Mouse (Mus musculus) stomach, embryonic 16.5 days (tissue): Measurements from ENCODE around the gene Col16a1. TPM values are rescaled to one million over a fixed set of nuclear protein-coding genes. Genes with fewer than 3 reads are reported as not detected.

Experiments used
- ATAC-seq: fragments of 200-750 bp; cut with Nextera tagmentation; 2 replicates; pipeline ENCODE4 v1.8.0; 2017; ENCODE audit warnings: moderate number of reproducible peaks, moderate TSS enrichment; ENCODE audit not compliant: insufficient read depth, low FRiP score
- H3K27ac ChIP-seq: fragments of 300-500 bp; sonication (generic); 2 replicates; pipeline ENCODE4 v1.5.1; 2014; ENCODE audit warnings: low read length
- H3K27me3 ChIP-seq: fragments of 300-500 bp; sonication (generic); 2 replicates; pipeline ENCODE4 v1.6.1; 2014; ENCODE audit warnings: low read length, control low read depth, mixed read lengths; ENCODE audit not compliant: control insufficient read depth, insufficient read depth
- H3K36me3 ChIP-seq: fragments of 300-500 bp; sonication (generic); 2 replicates; pipeline ENCODE4 v1.6.1; 2014; ENCODE audit warnings: low read length; ENCODE audit not compliant: control insufficient read depth, insufficient read depth
- H3K4me1 ChIP-seq: fragments of 300-500 bp; sonication (generic); 2 replicates; pipeline ENCODE4 v1.6.1; 2014; ENCODE audit warnings: low read length, control low read depth, mixed read lengths; ENCODE audit not compliant: control insufficient read depth, insufficient read depth
- H3K4me2 ChIP-seq: fragments of 300-500 bp; sonication (generic); 2 replicates; pipeline ENCODE4 v1.6.1; 2014; ENCODE audit warnings: low read depth, low read length, mixed read lengths
- H3K4me3 ChIP-seq: fragments of 300-500 bp; sonication (generic); replicated peaks from 2 replicates; pipeline ENCODE4 v1.5.1; 2014; ENCODE audit warnings: mild to moderate bottlenecking, low read length
- H3K9ac ChIP-seq: fragments of 300-500 bp; sonication (generic); 2 replicates; pipeline ENCODE4 v1.6.1; 2014; ENCODE audit warnings: low read length
- H3K9me3 ChIP-seq: fragments of 300-500 bp; sonication (generic); replicated peaks from 2 replicates; pipeline ENCODE4 v1.6.1; 2016; ENCODE audit warnings: low read length, control low read depth; ENCODE audit not compliant: control insufficient read depth
- WGBS: fragments of 180-500 bp; shearing (Covaris S2); extraction: QIAGEN DNeasy Blood & Tissue Kit; methylation state at CpG from one replicate; pipeline ENCODE4 v1.1.7; 2014; 5-methylcytosine and 5-hydroxymethylcytosine counted together
- polyA plus RNA-seq: library from polyadenylated mRNA; unstranded; fragments of >200 nt; fragmentation: Nextera tagmentation; extraction: Ambion mirVana; gene quantifications from 2 replicates; pipeline ENCODE4 v1.2.1, GENCODE M21; 2015

Gene Col16a1
- polyA plus RNA-seq, 1 experiment from 2014 or later, result 75.1 TPM

DNA sequence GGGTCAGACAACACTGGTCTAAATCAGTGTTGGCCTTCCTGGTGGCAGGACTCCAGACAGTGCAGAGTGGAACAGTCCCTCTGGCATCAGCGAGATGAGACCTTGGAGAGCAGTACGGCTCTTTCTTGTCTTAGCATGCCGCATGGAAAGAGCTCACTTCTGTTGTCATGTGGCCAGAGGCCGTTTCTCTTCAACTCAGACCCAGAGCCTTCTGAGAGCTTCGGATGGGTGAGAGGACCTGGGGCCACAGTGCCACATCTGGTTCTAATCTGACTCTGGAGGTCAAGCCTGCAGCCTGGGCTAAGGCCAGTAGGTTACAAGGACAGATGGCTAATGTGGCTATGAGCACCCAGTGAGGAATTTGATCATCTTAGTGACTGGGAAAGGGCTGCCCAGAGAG lies 78.3 kb downstream of the Col16a1 start:
- Histone ChIP-seq H3K4me1 (peaks cover 7% of the 10 kb centered on the region; the same call in 1 of the 2 replicates), H3K4me2 (no peak overlapping the region), H3K4me3 (no peak overlapping the region), H3K9ac (no peak overlapping the region), H3K36me3 (peaks cover 3% of the 10 kb centered on the region; the same call in 1 of the 2 replicates), H3K27me3 (no peaks in the 10 kb centered on the region), H3K9me3 (no peaks in the 10 kb centered on the region), H3K27ac (no peak overlapping the region)
- ATAC-seq, result no peak
- WGBS, result 78% methylated on average over 5 of the region's 5 CpGs

DNA sequence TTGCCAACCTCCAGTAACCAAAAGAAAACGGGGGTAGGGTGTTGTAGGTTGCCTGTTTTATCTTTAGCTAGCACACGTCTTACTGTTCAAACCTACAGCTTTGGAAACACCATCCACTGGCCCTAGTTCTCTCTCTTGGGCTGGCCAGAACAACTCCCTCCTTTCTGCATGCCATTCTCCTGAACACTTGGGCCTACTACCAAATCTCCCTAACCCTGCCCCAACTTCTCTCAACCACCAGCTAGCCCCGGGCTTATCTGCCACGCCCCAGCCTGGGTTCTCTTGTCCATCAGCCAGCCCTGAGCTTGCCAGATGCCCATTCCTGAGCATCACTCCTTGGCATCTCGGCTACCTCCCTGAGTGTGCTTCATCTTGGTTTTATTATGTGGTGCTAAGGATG lies 81.3 kb downstream of the Col16a1 start:
- no peaks in the 10 kb centered on the region for H3K27me3 ChIP-seq
- no peak overlapping the region for H3K4me3 ChIP-seq
- no peak overlapping the region for H3K27ac ChIP-seq
- H3K36me3 ChIP-seq, result 0 out of 2 replicates have a peak, but pooled peaks cover 3% of the 10 kb centered on the region
- WGBS, result 79% methylated on average over 5 of the region's 5 CpGs
- no peaks in the 10 kb centered on the region for H3K9me3 ChIP-seq
- no peak overlapping the region for H3K4me2 ChIP-seq
- H3K4me1 ChIP-seq, result peaks cover 7% of the 10 kb centered on the region; the same call in 1 of the 2 replicates
- ATAC-seq, result no peak
- no peak overlapping the region for H3K9ac ChIP-seq

DNA sequence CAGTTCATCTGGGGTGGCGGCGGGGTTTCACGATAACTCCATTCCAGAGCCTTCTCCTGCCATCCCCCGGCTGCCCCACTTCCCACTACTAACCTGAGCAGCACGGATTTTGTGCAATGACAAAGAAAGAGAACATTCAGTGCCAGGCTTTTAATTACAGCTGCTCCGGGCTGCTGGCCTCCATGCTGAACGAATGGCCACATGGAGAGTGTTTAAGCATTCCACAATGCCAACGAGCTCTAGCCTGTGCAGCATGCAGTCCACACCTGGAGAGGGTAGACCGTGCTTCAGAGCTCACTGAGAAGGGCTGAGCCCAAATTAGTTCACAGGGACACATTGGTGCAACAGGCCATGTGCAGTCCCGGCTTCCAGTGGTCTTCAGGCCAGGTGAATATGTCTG lies 82.4 kb downstream of the Col16a1 start:
- ATAC-seq, result no peak
- Histone ChIP-seq H3K27me3 (no peaks in the 10 kb centered on the region), H3K36me3 (0 out of 2 replicates have a peak, but pooled peaks cover under 1% of the 10 kb centered on the region), H3K4me3 (no peak overlapping the region), H3K9ac (no peak overlapping the region), H3K4me2 (no peak overlapping the region), H3K27ac (no peak overlapping the region), H3K4me1 (peaks cover 7% of the 10 kb centered on the region; the same call in 1 of the 2 replicates), H3K9me3 (no peaks in the 10 kb centered on the region)
- 78% methylated on average over 10 of the region's 10 CpGs for WGBS

- Histone ChIP-seq H3K9ac (0 out of 2 replicates have a peak overlapping the region, but pooled peaks have one; percentile 43), H3K4me1 (peaks cover 7% of the 10 kb centered on the region; the same call in 1 of the 2 replicates), H3K4me2 (no peak overlapping the region), H3K4me3 (no peak overlapping the region), H3K36me3 (no peaks in the 10 kb centered on the region), H3K27ac (peak overlapping the region; percentile 78), H3K9me3 (no peaks in the 10 kb centered on the region), H3K27me3 (no peaks in the 10 kb centered on the region)
- ATAC-seq, result peak; percentile 76
- WGBS, result 49% methylated on average over 13 of the region's 13 CpGs
Observed at GRCm38 (mm10) chr4:130130641-130131350, 83.2 kb downstream of the Col16a1 start.

- peak; percentile 7; the same call in 1 of the 2 replicates for ATAC-seq
- no peaks in the 10 kb centered on the region for H3K9me3 ChIP-seq
- H3K4me3 ChIP-seq, result no peak overlapping the region
- H3K27ac ChIP-seq, result peak overlapping the region; percentile 78
- H3K9ac ChIP-seq, result no peak overlapping the region
- no peak overlapping the region for H3K4me2 ChIP-seq
- H3K4me1 ChIP-seq, result peaks cover 7% of the 10 kb centered on the region; the same call in 1 of the 2 replicates
- H3K36me3 ChIP-seq, result no peaks in the 10 kb centered on the region
- WGBS, result 86% methylated on average over 7 of the region's 7 CpGs
- no peaks in the 10 kb centered on the region for H3K27me3 ChIP-seq
Observed at GRCm38 (mm10) chr4:130131448-130132105, 83.9 kb downstream of the Col16a1 start.

- no peak for ATAC-seq
- no peak overlapping the region for H3K9ac ChIP-seq
- H3K36me3 ChIP-seq, result no peaks in the 10 kb centered on the region
- H3K4me1 ChIP-seq, result peaks cover 11% of the 10 kb centered on the region
- no peak overlapping the region for H3K4me2 ChIP-seq
- H3K9me3 ChIP-seq, result no peaks in the 10 kb centered on the region
- 50% methylated on average over 6 of the region's 6 CpGs for WGBS
- H3K27ac ChIP-seq, result no peak overlapping the region
- H3K4me3 ChIP-seq, result no peak overlapping the region
- peaks cover 6% of the 10 kb centered on the region; the same call in 1 of the 2 replicates for H3K27me3 ChIP-seq
Observed at GRCm38 (mm10) chr4:130133399-130133798, 85.8 kb downstream of the Col16a1 start.

DNA sequence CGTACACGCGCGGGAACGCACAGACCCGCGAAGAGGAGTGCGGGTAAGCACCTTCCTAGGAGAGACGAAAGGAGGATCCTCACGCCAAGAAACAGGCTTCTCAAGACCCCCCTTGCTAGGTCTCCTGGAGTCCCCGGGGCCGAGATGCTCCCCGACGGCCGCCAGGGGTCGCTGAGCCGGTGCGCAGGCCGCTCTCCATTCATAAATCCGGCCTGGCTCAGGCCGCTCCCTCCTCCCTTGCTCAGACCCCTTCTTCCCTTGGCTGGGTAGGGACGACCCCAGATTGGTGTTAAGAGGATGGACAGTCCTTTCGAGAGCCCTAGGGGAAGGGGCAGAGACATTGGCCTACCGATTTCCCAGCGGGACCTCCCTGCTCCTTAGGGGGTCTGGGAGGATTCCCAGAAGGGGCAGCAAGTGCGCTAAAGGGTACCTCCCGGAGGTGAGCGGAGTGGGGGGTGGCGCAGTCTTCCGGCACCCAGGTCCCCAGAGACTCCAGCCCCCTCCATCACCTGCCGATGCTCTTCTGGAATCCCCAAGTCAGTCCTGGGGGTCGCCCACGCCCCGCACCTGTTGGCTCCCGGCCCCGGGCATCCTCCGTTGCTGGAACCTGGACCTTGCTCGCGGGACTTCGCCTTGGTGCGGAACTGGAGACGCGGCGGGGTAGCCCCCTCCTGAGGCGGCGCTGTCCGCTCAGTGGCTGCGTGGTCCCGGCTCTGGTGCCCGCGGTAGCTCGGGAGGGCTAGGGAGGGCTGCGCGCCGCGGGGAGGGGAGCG lies 91.0 kb downstream of the Col16a1 start:
- Histone ChIP-seq H3K4me2 (peak overlapping the region; percentile 52), H3K27ac (no peak overlapping the region), H3K4me1 (peaks cover 10% of the 10 kb centered on the region), H3K9me3 (no peaks in the 10 kb centered on the region), H3K36me3 (no peaks in the 10 kb centered on the region), H3K4me3 (peak overlapping the region; percentile 36), H3K27me3 (peaks cover 27% of the 10 kb centered on the region), H3K9ac (peak overlapping the region; percentile 46)
- WGBS, result under 1% methylated on average over 57 of the region's 57 CpGs
- peak; percentile 66; the same call in 1 of the 2 replicates for ATAC-seq

GRCm38 (mm10) chr4:130139214-130139492 lies 91.5 kb downstream of the Col16a1 start, which contains the start of gene Hcrtr1:
TSS of gene Hcrtr1 (minus strand) at chr4:130139359.
- H3K4me3 ChIP-seq, result peak within 1 kb of the TSS; percentile 36
- H3K4me2 ChIP-seq, result peak within 1 kb of the TSS; percentile 52
- peak within 1 kb of the TSS; percentile 46 for H3K9ac ChIP-seq
- WGBS, result 3% methylated on average over 15 of the region's 15 CpGs
- no peak within 1 kb of the TSS for H3K27ac ChIP-seq
- H3K36me3 ChIP-seq, result no peaks in the 10 kb centered on the region
- H3K9me3 ChIP-seq, result no peaks in the 10 kb centered on the region
- H3K4me1 ChIP-seq, result peaks cover 10% of the 10 kb centered on the region
- ATAC-seq, result no peak
- H3K27me3 ChIP-seq, result peaks cover 27% of the 10 kb centered on the region
